Mouse (Mus musculus) fibroblast of lung, adult 2 months (primary cell): Measurements from ENCODE around the gene Tbc1d30.
A peak's percentile ranks its signal among the peaks of the same experiment; 100 is the strongest.
"Not testable (repeated sequence)": the region's sequence is repeated elsewhere in the genome, so short reads cannot be mapped to it uniquely, and the experiment has no call there.

ENCODE experiments used
- DNase-seq: peaks from one replicate; pipeline ENCODE4 v3.0.0-alpha.2; 2011; ENCODE audit warnings: low read depth

The Tbc1d30 gene

GRCm38 (mm10) chr10:121365781-121366272 is 14.7 kb upstream of the Tbc1d30 start:
- peak; percentile 66 for DNase-seq

- DNase-seq: peak; percentile 59
These were observed 13.9 kb upstream of the Tbc1d30 start, which contains the start of gene Gns for GRCm38 (mm10) chr10:121364801-121365564. Gene Gns, plus strand, starts transcription at chr10:121365090.

GRCm38 (mm10) chr10:121364306-121364705 is 13.2 kb upstream of the Tbc1d30 start:
- no peak for DNase-seq

GRCm38 (mm10) chr10:121363201-121363600 is 12.1 kb upstream of the Tbc1d30 start:
- no peak for DNase-seq

- no peak for DNase-seq
These were observed 9.3 kb upstream of the Tbc1d30 start for GRCm38 (mm10) chr10:121360358-121360757.

- no peak for DNase-seq
These were observed 713 bp upstream of the Tbc1d30 start for GRCm38 (mm10) chr10:121351692-121352290.

- no peak for DNase-seq
These were observed 567 bp downstream of the Tbc1d30 start for GRCm38 (mm10) chr10:121350357-121351065.

- DNase-seq: no peak
These were observed 1.8 kb downstream of the Tbc1d30 start for GRCm38 (mm10) chr10:121349244-121349643.

GRCm38 (mm10) chr10:121343867-121344266 is 7.2 kb downstream of the Tbc1d30 start:
- DNase-seq: no peak

- no peak for DNase-seq
These were observed 8.8 kb downstream of the Tbc1d30 start for GRCm38 (mm10) chr10:121342260-121342659.

GRCm38 (mm10) chr10:121340754-121341593 is 10.1 kb downstream of the Tbc1d30 start:
- DNase-seq: no peak

GRCm38 (mm10) chr10:121336536-121336935 is 14.5 kb downstream of the Tbc1d30 start:
- not testable (repeated sequence) for DNase-seq

GRCm38 (mm10) chr10:121334576-121334975 is 16.5 kb downstream of the Tbc1d30 start:
- DNase-seq: peak; percentile 9

GRCm38 (mm10) chr10:121330940-121331339 is 20.1 kb downstream of the Tbc1d30 start:
- no peak for DNase-seq

GRCm38 (mm10) chr10:121329586-121329985 is 21.5 kb downstream of the Tbc1d30 start:
- no peak for DNase-seq

GRCm38 (mm10) chr10:121326167-121326566 is 24.9 kb downstream of the Tbc1d30 start:
- DNase-seq: no peak

- DNase-seq: no peak
These were observed 27.6 kb downstream of the Tbc1d30 start for GRCm38 (mm10) chr10:121323493-121323892.

- no peak for DNase-seq
These were observed 32.6 kb downstream of the Tbc1d30 start for GRCm38 (mm10) chr10:121318397-121318950.

- no peak for DNase-seq
These were observed 34.7 kb downstream of the Tbc1d30 start for GRCm38 (mm10) chr10:121316361-121316760.

GRCm38 (mm10) chr10:121315321-121316283 is 35.5 kb downstream of the Tbc1d30 start:
- DNase-seq: no peak
